Mouse (Mus musculus): ENCODE data around the gene Prex1.

DNA sequence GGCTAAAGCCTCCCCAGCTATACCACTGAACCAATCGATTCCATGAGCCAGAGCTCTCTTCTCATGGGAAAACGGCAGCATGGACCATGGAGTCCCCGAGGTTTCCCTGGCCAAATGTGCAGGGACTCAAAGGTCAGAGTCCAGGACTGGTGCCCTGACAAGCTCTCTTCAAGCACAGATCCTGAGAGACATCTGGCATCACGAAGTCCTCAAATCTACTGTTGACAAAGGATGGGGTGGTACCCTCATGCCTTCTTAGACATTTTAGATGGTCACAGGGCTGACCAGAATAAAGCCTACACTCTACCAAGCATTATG is 76.0 kb downstream of the Prex1 start:
- TF ChIP-seq CTCF (IDR thresholded peaks at IDR 0.05; ENCODE audit: extremely low read depth, insufficient read length, insufficient replicate concordance, low read depth, low read length) (no peak), POLR2A (IDR thresholded peaks at IDR 0.05; ENCODE audit: low read depth, low read length) (no peak)

Data from small intestine, adult 2 months (tissue).